Mouse (Mus musculus): ENCODE measurements at regions not wholly inside any gene's neighbourhood (a gene's known extent, or its start where the extent isn't known, plus 50 kb on each side); places are given as distances from the start of the nearest gene placed in this dataset.

GRCm38 (mm10) chr1:169249021-169249420 lies 282.2 kb downstream of the Nuf2 start:
- H3K4me2 ChIP-seq (ENCODE audit: low read depth, low read length, poor library complexity, severe bottlenecking) = no peak overlapping the region
- 91% methylated on average over 7 of the region's 7 CpGs for WGBS
- no peaks in the 10 kb centered on the region for H3K4me1 ChIP-seq (ENCODE audit: insufficient read depth, low read length)
- no peak for ATAC-seq (ENCODE audit: low FRiP score)
- H3K27me3 ChIP-seq (ENCODE audit: insufficient read depth, low read length) = no peaks in the 10 kb centered on the region
- TF ChIP-seq CTCF (IDR thresholded peaks at IDR 0.05) = no peak
- no peak for DNase-seq (ENCODE audit: low spot score)
- no peak overlapping the region for H3K4me3 ChIP-seq (ENCODE audit: low read depth, low read length)
- no peak overlapping the region for H3K9ac ChIP-seq (replicated peaks; ENCODE audit: low read length, poor library complexity, severe bottlenecking)
- H3K36me3 ChIP-seq (ENCODE audit: insufficient read depth, low read length) = no peaks in the 10 kb centered on the region
- H3K27ac ChIP-seq (ENCODE audit: low read depth, low read length) = no peak overlapping the region
- no peaks in the 10 kb centered on the region for H3K9me3 ChIP-seq (ENCODE audit: low read length)

GRCm38 (mm10) chr1:169240377-169240776 lies 290.9 kb downstream of the Nuf2 start:
- DNase-seq (ENCODE audit: low spot score) = peak; percentile 10
- H3K4me1 ChIP-seq (ENCODE audit: insufficient read depth, low read length) = no peaks in the 10 kb centered on the region
- no peaks in the 10 kb centered on the region for H3K9me3 ChIP-seq (ENCODE audit: low read length)
- H3K4me2 ChIP-seq (ENCODE audit: low read depth, low read length, poor library complexity, severe bottlenecking) = no peak overlapping the region
- 78% methylated on average over 2 of the region's 2 CpGs for WGBS
- H3K27ac ChIP-seq (ENCODE audit: low read depth, low read length) = no peak overlapping the region
- no peak for TF ChIP-seq CTCF (IDR thresholded peaks at IDR 0.05)
- H3K27me3 ChIP-seq (ENCODE audit: insufficient read depth, low read length) = no peaks in the 10 kb centered on the region
- ATAC-seq (ENCODE audit: low FRiP score) = no peak
- no peak overlapping the region for H3K4me3 ChIP-seq (ENCODE audit: low read depth, low read length)
- no peak overlapping the region for H3K9ac ChIP-seq (replicated peaks; ENCODE audit: low read length, poor library complexity, severe bottlenecking)
- no peaks in the 10 kb centered on the region for H3K36me3 ChIP-seq (ENCODE audit: insufficient read depth, low read length)

- 47% methylated on average over 16 of the region's 16 CpGs for WGBS
Observed at GRCm38 (mm10) chr1:169238671-169239090, 292.6 kb downstream of the Nuf2 start.

GRCm38 (mm10) chr1:169235276-169235681 lies 296.0 kb downstream of the Nuf2 start:
- H3K9ac ChIP-seq (replicated peaks; ENCODE audit: low read length, poor library complexity, severe bottlenecking) = no peak overlapping the region
- H3K4me2 ChIP-seq (ENCODE audit: low read depth, low read length, poor library complexity, severe bottlenecking) = no peak overlapping the region
- peak; percentile 24 for DNase-seq (ENCODE audit: low spot score)
- H3K27me3 ChIP-seq (ENCODE audit: insufficient read depth, low read length) = no peaks in the 10 kb centered on the region
- no peaks in the 10 kb centered on the region for H3K4me1 ChIP-seq (ENCODE audit: insufficient read depth, low read length)
- no peak overlapping the region for H3K4me3 ChIP-seq (ENCODE audit: low read depth, low read length)
- H3K27ac ChIP-seq (ENCODE audit: low read depth, low read length) = no peak overlapping the region
- ATAC-seq (ENCODE audit: low FRiP score) = no peak
- H3K9me3 ChIP-seq (ENCODE audit: low read length) = no peaks in the 10 kb centered on the region
- no peak for TF ChIP-seq CTCF (IDR thresholded peaks at IDR 0.05)
- no peaks in the 10 kb centered on the region for H3K36me3 ChIP-seq (ENCODE audit: insufficient read depth, low read length)
- 26% methylated on average over 2 of the region's 2 CpGs for WGBS

More at GRCm38 (mm10) chr1:169238671-169239090, 292.6 kb downstream of the Nuf2 start:
- H3K4me3 ChIP-seq (ENCODE audit: low read depth, low read length) = no peak overlapping the region
- no peaks in the 10 kb centered on the region for H3K9me3 ChIP-seq (ENCODE audit: low read length)
- TF ChIP-seq CTCF (IDR thresholded peaks at IDR 0.05) = no peak
- DNase-seq (ENCODE audit: low spot score) = no peak
- no peak overlapping the region for H3K9ac ChIP-seq (replicated peaks; ENCODE audit: low read length, poor library complexity, severe bottlenecking)
- no peaks in the 10 kb centered on the region for H3K36me3 ChIP-seq (ENCODE audit: insufficient read depth, low read length)
- H3K27ac ChIP-seq (ENCODE audit: low read depth, low read length) = no peak overlapping the region
- no peak for ATAC-seq (ENCODE audit: low FRiP score)
- H3K4me2 ChIP-seq (ENCODE audit: low read depth, low read length, poor library complexity, severe bottlenecking) = no peak overlapping the region
- H3K4me1 ChIP-seq (ENCODE audit: insufficient read depth, low read length) = no peaks in the 10 kb centered on the region
- no peaks in the 10 kb centered on the region for H3K27me3 ChIP-seq (ENCODE audit: insufficient read depth, low read length)

- H3K9me3 ChIP-seq (ENCODE audit: low read length) = no peaks in the 10 kb centered on the region
- H3K4me1 ChIP-seq (ENCODE audit: insufficient read depth, low read length) = no peaks in the 10 kb centered on the region
- H3K9ac ChIP-seq (replicated peaks; ENCODE audit: low read length, poor library complexity, severe bottlenecking) = no peak overlapping the region
- H3K4me2 ChIP-seq (ENCODE audit: low read depth, low read length, poor library complexity, severe bottlenecking) = no peak overlapping the region
- H3K27me3 ChIP-seq (ENCODE audit: insufficient read depth, low read length) = no peaks in the 10 kb centered on the region
- WGBS = 80% methylated on average over 3 of the region's 3 CpGs
- no peak for TF ChIP-seq CTCF (IDR thresholded peaks at IDR 0.05)
- no peak for DNase-seq (ENCODE audit: low spot score)
- H3K27ac ChIP-seq (ENCODE audit: low read depth, low read length) = no peak overlapping the region
- no peak overlapping the region for H3K4me3 ChIP-seq (ENCODE audit: low read depth, low read length)
- H3K36me3 ChIP-seq (ENCODE audit: insufficient read depth, low read length) = no peaks in the 10 kb centered on the region
- no peak for ATAC-seq (ENCODE audit: low FRiP score)
Observed at GRCm38 (mm10) chr1:169233368-169233767, 297.9 kb downstream of the Nuf2 start.

GRCm38 (mm10) chr1:169230097-169230496 lies 301.2 kb downstream of the Nuf2 start:
- Histone ChIP-seq H3K9me3 (ENCODE audit: low read length) (no peaks in the 10 kb centered on the region), H3K4me2 (ENCODE audit: low read depth, low read length, poor library complexity, severe bottlenecking) (no peak overlapping the region), H3K4me1 (ENCODE audit: insufficient read depth, low read length) (no peaks in the 10 kb centered on the region), H3K27ac (ENCODE audit: low read depth, low read length) (no peak overlapping the region), H3K9ac (replicated peaks; ENCODE audit: low read length, poor library complexity, severe bottlenecking) (no peak overlapping the region), H3K4me3 (ENCODE audit: low read depth, low read length) (no peak overlapping the region), H3K36me3 (ENCODE audit: insufficient read depth, low read length) (no peaks in the 10 kb centered on the region), H3K27me3 (ENCODE audit: insufficient read depth, low read length) (no peaks in the 10 kb centered on the region)
- no peak for TF ChIP-seq CTCF (IDR thresholded peaks at IDR 0.05)
- WGBS = 86% methylated on average over 4 of the region's 4 CpGs
- ATAC-seq (ENCODE audit: low FRiP score) = no peak
- no peak for DNase-seq (ENCODE audit: low spot score)
